Mouse (Mus musculus): ENCODE measurements around the gene Pgp. TPM values are rescaled to one million over a fixed set of nuclear protein-coding genes. Genes with fewer than 3 reads are reported as not detected.

Gene Pgp
- polyA plus RNA-seq, 1 experiment from 2014 or later: 48.7 TPM

- Histone ChIP-seq H3K4me3 (no peak overlapping the region), H3K36me3 (peaks cover 73% of the 10 kb centered on the region), H3K9ac (0 out of 2 replicates have a peak overlapping the region, but pooled peaks have one; percentile 6), H3K9me3 (no peaks in the 10 kb centered on the region), H3K27me3 (peaks cover 4% of the 10 kb centered on the region; the same call in 1 of the 2 replicates), H3K4me2 (no peak overlapping the region), H3K4me1 (peaks cover 10% of the 10 kb centered on the region), H3K27ac (no peak overlapping the region)
- no peak for ATAC-seq (ENCODE audit: insufficient number of reproducible peaks, insufficient read depth, low FRiP score, low TSS enrichment, low read depth)
- 59% methylated on average over 19 of the region's 19 CpGs for WGBS
These were observed 37.0 kb downstream of the Pgp start for GRCm38 (mm10) chr17:24507129-24507664.

GRCm38 (mm10) chr17:24507806-24508460 is 37.7 kb downstream of the Pgp start:
- Histone ChIP-seq H3K9ac (0 out of 2 replicates have a peak overlapping the region, but pooled peaks have one; percentile 16), H3K4me1 (peaks cover 10% of the 10 kb centered on the region), H3K36me3 (peaks cover 76% of the 10 kb centered on the region), H3K4me3 (no peak overlapping the region), H3K27ac (no peak overlapping the region), H3K4me2 (no peak overlapping the region), H3K9me3 (no peaks in the 10 kb centered on the region), H3K27me3 (peaks cover 4% of the 10 kb centered on the region; the same call in 1 of the 2 replicates)
- ATAC-seq (ENCODE audit: insufficient number of reproducible peaks, insufficient read depth, low FRiP score, low TSS enrichment, low read depth): no peak
- 78% methylated on average over 12 of the region's 12 CpGs for WGBS

- no peak for ATAC-seq (ENCODE audit: insufficient number of reproducible peaks, insufficient read depth, low FRiP score, low TSS enrichment, low read depth)
- Histone ChIP-seq H3K36me3 (peaks cover 97% of the 10 kb centered on the region), H3K9ac (0 out of 2 replicates have a peak overlapping the region, but pooled peaks have one; percentile 4), H3K9me3 (no peaks in the 10 kb centered on the region), H3K27ac (no peak overlapping the region), H3K27me3 (no peaks in the 10 kb centered on the region), H3K4me1 (no peaks in the 10 kb centered on the region), H3K4me2 (peak overlapping the region; percentile 18; the same call in 1 of the 2 replicates), H3K4me3 (peak overlapping the region; percentile 1; the same call in 1 of the 2 replicates)
- WGBS: 47% methylated on average over 5 of the region's 5 CpGs
These were observed 43.4 kb downstream of the Pgp start for GRCm38 (mm10) chr17:24513609-24514008.

GRCm38 (mm10) chr17:24514270-24515257 is 44.4 kb downstream of the Pgp start:
- Histone ChIP-seq H3K27me3 (no peaks in the 10 kb centered on the region), H3K27ac (peak overlapping the region; percentile 44; the same call in 1 of the 2 replicates), H3K36me3 (peaks cover 96% of the 10 kb centered on the region), H3K4me3 (0 out of 2 replicates have a peak overlapping the region, but pooled peaks have one; percentile 1), H3K4me1 (no peaks in the 10 kb centered on the region), H3K4me2 (peak overlapping the region; percentile 18), H3K9ac (0 out of 2 replicates have a peak overlapping the region, but pooled peaks have one; percentile 4), H3K9me3 (no peaks in the 10 kb centered on the region)
- no peak for ATAC-seq (ENCODE audit: insufficient number of reproducible peaks, insufficient read depth, low FRiP score, low TSS enrichment, low read depth)
- 86% methylated on average over 24 of the region's 24 CpGs for WGBS

- H3K9ac ChIP-seq: peak overlapping the region; percentile 4; the same call in 1 of the 2 replicates
- H3K4me2 ChIP-seq: no peak overlapping the region
- peaks cover 5% of the 10 kb centered on the region; the same call in 1 of the 2 replicates for H3K4me1 ChIP-seq
- 88% methylated on average over 4 of the region's 4 CpGs for WGBS
- peaks cover 66% of the 10 kb centered on the region for H3K36me3 ChIP-seq
- no peak for ATAC-seq (ENCODE audit: insufficient number of reproducible peaks, insufficient read depth, low FRiP score, low TSS enrichment, low read depth)
- H3K9me3 ChIP-seq: no peaks in the 10 kb centered on the region
- H3K4me3 ChIP-seq: no peak overlapping the region
- H3K27me3 ChIP-seq: no peaks in the 10 kb centered on the region
- no peak overlapping the region for H3K27ac ChIP-seq
These were observed 50.3 kb downstream of the Pgp start for GRCm38 (mm10) chr17:24520450-24520849.

Other genes starting within 250 kb of the Pgp start
- gene Tedc2, start 249.5 kb upstream of the Pgp start, polyA plus RNA-seq (2015; fragmentation: Nextera tagmentation; extraction: Ambion mirVana): 15.7 and 16.3 TPM in 2 replicates
- gene Ccnf, start 218.9 kb upstream of the Pgp start, polyA plus RNA-seq (2015; fragmentation: Nextera tagmentation; extraction: Ambion mirVana): 61.9 and 63.1 TPM in 2 replicates
- not detected in 2 replicates for gene Abca17, start 119.3 kb upstream of the Pgp start, polyA plus RNA-seq (2015; fragmentation: Nextera tagmentation; extraction: Ambion mirVana)
- gene Abca3, start 118.4 kb upstream of the Pgp start, polyA plus RNA-seq (2015; fragmentation: Nextera tagmentation; extraction: Ambion mirVana): 5.3 and 6.5 TPM in 2 replicates
- 296 and 317 TPM in 2 replicates for gene Rnps1, start 55.8 kb upstream of the Pgp start, polyA plus RNA-seq (2015; fragmentation: Nextera tagmentation; extraction: Ambion mirVana)
- gene Eci1, start 43.8 kb upstream of the Pgp start, polyA plus RNA-seq (2015; fragmentation: Nextera tagmentation; extraction: Ambion mirVana): 70.6 and 78.0 TPM in 2 replicates
- 3.5 and 5.5 TPM in 2 replicates for gene Dnase1l2, start 27.3 kb upstream of the Pgp start, polyA plus RNA-seq (2015; fragmentation: Nextera tagmentation; extraction: Ambion mirVana)
- 44.4 and 46.4 TPM in 2 replicates for gene E4f1, start 79 bp upstream of the Pgp start, polyA plus RNA-seq (2015; fragmentation: Nextera tagmentation; extraction: Ambion mirVana)
- gene Bricd5, start 3.5 kb downstream of the Pgp start, polyA plus RNA-seq (2015; fragmentation: Nextera tagmentation; extraction: Ambion mirVana): not detected in 2 replicates
- 32.5 and 33.2 TPM in 2 replicates for gene Mlst8, start 8.7 kb downstream of the Pgp start, polyA plus RNA-seq (2015; fragmentation: Nextera tagmentation; extraction: Ambion mirVana)
- gene Caskin1, start 18.2 kb downstream of the Pgp start, polyA plus RNA-seq (2015; fragmentation: Nextera tagmentation; extraction: Ambion mirVana): 3.5 and 5.4 TPM in 2 replicates
- 96.1 and 97.1 TPM in 2 replicates for gene Traf7, start 57.5 kb downstream of the Pgp start, polyA plus RNA-seq (2015; fragmentation: Nextera tagmentation; extraction: Ambion mirVana)
- gene Rab26, start 63.8 kb downstream of the Pgp start, polyA plus RNA-seq (2015; fragmentation: Nextera tagmentation; extraction: Ambion mirVana): 2.8 and 3.3 TPM in 2 replicates
- gene Pkd1, start 79.4 kb downstream of the Pgp start, polyA plus RNA-seq (2015; fragmentation: Nextera tagmentation; extraction: Ambion mirVana): 24.1 and 30.6 TPM in 2 replicates
- gene Tsc2, start 162.2 kb downstream of the Pgp start, polyA plus RNA-seq (2015; fragmentation: Nextera tagmentation; extraction: Ambion mirVana): 60.9 and 69.9 TPM in 2 replicates
- gene Nthl1, start 162.3 kb downstream of the Pgp start, polyA plus RNA-seq (2015; fragmentation: Nextera tagmentation; extraction: Ambion mirVana): 24.2 TPM in 2 replicates
- gene Slc9a3r2, start 179.9 kb downstream of the Pgp start, polyA plus RNA-seq (2015; fragmentation: Nextera tagmentation; extraction: Ambion mirVana): 50.2 and 50.4 TPM in 2 replicates
- 0.74 and 1.2 TPM in 2 replicates for gene Npw, start 188.1 kb downstream of the Pgp start, polyA plus RNA-seq (2015; fragmentation: Nextera tagmentation; extraction: Ambion mirVana)
- gene Zfp598, start 199.3 kb downstream of the Pgp start, polyA plus RNA-seq (2015; fragmentation: Nextera tagmentation; extraction: Ambion mirVana): 21.4 and 22.1 TPM in 2 replicates
- gene Syngr3, start 219.6 kb downstream of the Pgp start, polyA plus RNA-seq (2015; fragmentation: Nextera tagmentation; extraction: Ambion mirVana): 4.6 and 4.9 TPM in 2 replicates
- 43.8 and 49.0 TPM in 2 replicates for gene Gfer, start 225.8 kb downstream of the Pgp start, polyA plus RNA-seq (2015; fragmentation: Nextera tagmentation; extraction: Ambion mirVana)
- 2.6 and 3.5 TPM in 2 replicates for gene Noxo1, start 225.8 kb downstream of the Pgp start, polyA plus RNA-seq (2015; fragmentation: Nextera tagmentation; extraction: Ambion mirVana)
- 74.2 and 81.6 TPM in 2 replicates for gene Tbl3, start 237.3 kb downstream of the Pgp start, polyA plus RNA-seq (2015; fragmentation: Nextera tagmentation; extraction: Ambion mirVana)
- 0.20 and 0.23 TPM in 2 replicates for gene Rnf151, start 247.7 kb downstream of the Pgp start, polyA plus RNA-seq (2015; fragmentation: Nextera tagmentation; extraction: Ambion mirVana)
- gene Rps2, start 247.7 kb downstream of the Pgp start, polyA plus RNA-seq (2015; fragmentation: Nextera tagmentation; extraction: Ambion mirVana): 1,313 and 1,443 TPM in 2 replicates